Comparison of ENCODE assay signal across 8 mouse cellular contexts in genomic region chr9:63377270-63378142, GRCm38 (mm10). TPM values are rescaled to one million over a fixed set of nuclear protein-coding genes. Genes with fewer than 3 reads are reported as not detected.
DNase-seq lines count a peak whose midpoint lies in the region; ATAC-seq lines count a peak whose summit lies in the region.

Gene Map2k5 (minus strand): TSS chr9:63377902.

- intact Hi-C loops in left cerebral cortex, postnatal 10 days (cut with DNase I) = no loop called here

- DNase-seq in adipocyte (ENCODE audit: low spot score) = peak; percentile 88
- peak; percentile 91 for DNase-seq in embryo, embryonic 10 days (ENCODE audit: low spot score)
- peak; percentile 90 for DNase-seq in gastrocnemius, postnatal 10 days
- DNase-seq in left cerebral cortex, postnatal 10 days (ENCODE audit: extremely low spot score in 1 of 2, low spot score in 2 of 2) = peak; percentile 90 to 94
- peak; percentile 90 for DNase-seq in right cerebral cortex, postnatal 25 days
- peak; percentile 85 to 90 for DNase-seq in urinary bladder, postnatal 4 days (ENCODE audit: low spot score in 2 of 2)

- peak; percentile 97 for ATAC-seq in inflammation-experienced regulatory T-cells, adult 6 months
- ATAC-seq in megakaryocyte-erythroid progenitor cell, adult 5-6 weeks (replicated peaks; ENCODE audit: low FRiP score, low TSS enrichment, poor library complexity, severe bottlenecking) = peak; percentile 85

RNA-seq across cellular contexts. Expression of gene Map2k5, which starts in this region (rescaled TPM):
- total RNA-seq in gastrocnemius, postnatal 10 days (2021) = 10 to 100 TPM; 18.8 to 19.0 TPM
- polyA plus RNA-seq in inflammation-experienced regulatory T-cells, adult 6 months (2017; shearing (Covaris generic)) = 10 to 100 TPM in 1 of 3 experiments, 1 to 10 TPM in 2; 7.5 to 10.1 (median 9.0) TPM
- total RNA-seq in left cerebral cortex, postnatal 10 days (2021) = 10 to 100 TPM; 30.4 to 33.6 TPM
- 16.6 and 26.5 TPM in 2 replicates for total RNA-seq in megakaryocyte-erythroid progenitor cell, adult 5-6 weeks (2014; fragmentation: Nextera tagmentation)
- 11.3 and 11.8 TPM in 2 replicates for total RNA-seq in megakaryocyte-erythroid progenitor cell, adult 5-6 weeks (2017)

Comparison
In these comparisons a context has a peak if more than half of its experiments do, and no peak if none do; other contexts are left out.
1. Peak in every context shown above with its lines: DNase-seq and ATAC-seq.